Mouse (Mus musculus) liver, postnatal 0 days (tissue): ENCODE data around the gene Prkcq. TPM values are rescaled to one million over a fixed set of nuclear protein-coding genes. Genes with fewer than 3 reads are reported as not detected.

ENCODE experiments used
- ATAC-seq: fragments of 200-750 bp; cut with Nextera tagmentation; 2 replicates; pipeline ENCODE4 v1.8.0; 2017; ENCODE audit warnings: mild to moderate bottlenecking, moderate library complexity
- DNase-seq: peaks from one replicate; pipeline ENCODE4 v3.0.0-alpha.2; 2016
- H3K27ac ChIP-seq: fragments of 300-500 bp; sonication (generic); 2 replicates; pipeline ENCODE4 v1.5.1; 2014; ENCODE audit warnings: antibody characterized with exemption, moderate library complexity, mild to moderate bottlenecking, low read depth
- H3K27me3 ChIP-seq: fragments of 300-500 bp; sonication (generic); 2 replicates; pipeline ENCODE4 v1.6.1; 2014; ENCODE audit warnings: low read length, control low read depth, mixed read lengths; ENCODE audit not compliant: insufficient read depth
- H3K36me3 ChIP-seq: fragments of 300-500 bp; sonication (generic); replicated peaks from 2 replicates; pipeline ENCODE4 v1.6.1; 2014; ENCODE audit warnings: mild to moderate bottlenecking, control low read depth, low read length, moderate library complexity, mixed read lengths; ENCODE audit not compliant: insufficient read depth
- H3K4me1 ChIP-seq: fragments of 300-500 bp; sonication (generic); 2 replicates; pipeline ENCODE4 v1.6.1; 2014; ENCODE audit warnings: antibody characterized with exemption, mild to moderate bottlenecking, control low read depth; ENCODE audit not compliant: insufficient read depth
- H3K4me2 ChIP-seq: fragments of 300-500 bp; sonication (generic); 2 replicates; pipeline ENCODE4 v1.6.1; 2014; ENCODE audit warnings: low read depth, mild to moderate bottlenecking, low read length, moderate library complexity, mixed read lengths
- H3K4me3 ChIP-seq: fragments of 300-500 bp; sonication (generic); 2 replicates; pipeline ENCODE4 v1.5.1; 2014; ENCODE audit warnings: low read depth, low read length
- H3K9ac ChIP-seq: fragments of 300-500 bp; sonication (generic); replicated peaks from 2 replicates; pipeline ENCODE4 v1.6.1; 2014; ENCODE audit warnings: mild to moderate bottlenecking, moderate library complexity
- H3K9me3 ChIP-seq: fragments of 300-500 bp; sonication (generic); 2 replicates; pipeline ENCODE4 v1.6.1; 2016; ENCODE audit warnings: mild to moderate bottlenecking, control low read depth, low read length, mixed read lengths
- CTCF ChIP-seq: sonication (generic); IDR thresholded peaks from 2 replicates; pipeline ENCODE4 v1.5.1; 2016; ENCODE audit warnings: antibody characterized with exemption, low read depth
- EP300 ChIP-seq: IDR thresholded peaks from 2 replicates; pipeline ENCODE4 v1.6.1; 2016; ENCODE audit warnings: antibody characterized with exemption, low read depth, mild to moderate bottlenecking
- WGBS: fragments of 180-500 bp; shearing (Covaris S2); extraction: QIAGEN DNeasy Blood & Tissue Kit; methylation state at CpG from one replicate; pipeline ENCODE4 v1.1.7; 2014; ENCODE audit not compliant: insufficient replicate concordance; 5-methylcytosine and 5-hydroxymethylcytosine counted together
- polyA plus RNA-seq: library from polyadenylated mRNA; unstranded; fragments of >200 nt; fragmentation: Nextera tagmentation; extraction: Ambion mirVana; gene quantifications from 2 replicates; pipeline ENCODE4 v1.2.1, GENCODE M21; 2015

Prkcq gene
- polyA plus RNA-seq, 1 experiment from 2014 or later: 3.1 TPM

GRCm38 (mm10) chr2:11210241-11210916 is 38.5 kb downstream of the Prkcq start:
- H3K36me3 ChIP-seq: no peaks in the 10 kb centered on the region
- H3K4me2 ChIP-seq: no peak overlapping the region
- no peaks in the 10 kb centered on the region for H3K9me3 ChIP-seq
- H3K4me3 ChIP-seq: no peak overlapping the region
- H3K9ac ChIP-seq: no peak overlapping the region
- H3K27me3 ChIP-seq: no peaks in the 10 kb centered on the region
- 54% methylated on average over 8 of the region's 8 CpGs for WGBS
- TF ChIP-seq EP300 (peak; percentile 43; the same call in 1 of the 2 replicates), CTCF (no peak)
- H3K27ac ChIP-seq: no peak overlapping the region
- DNase-seq: no peak
- no peak for ATAC-seq
- H3K4me1 ChIP-seq: 0 out of 2 replicates have a peak, but pooled peaks cover 3% of the 10 kb centered on the region

GRCm38 (mm10) chr2:11211961-11212562 is 40.2 kb downstream of the Prkcq start:
- Histone ChIP-seq H3K4me1 (0 out of 2 replicates have a peak, but pooled peaks cover 3% of the 10 kb centered on the region), H3K27ac (no peak overlapping the region), H3K4me2 (no peak overlapping the region), H3K27me3 (no peaks in the 10 kb centered on the region), H3K9ac (no peak overlapping the region), H3K36me3 (no peaks in the 10 kb centered on the region), H3K4me3 (no peak overlapping the region), H3K9me3 (no peaks in the 10 kb centered on the region)
- TF ChIP-seq EP300: no peak
- TF ChIP-seq CTCF: no peak
- WGBS: 53% methylated on average over 7 of the region's 7 CpGs
- ATAC-seq (no peak), DNase-seq (no peak)

- H3K36me3 ChIP-seq: no peaks in the 10 kb centered on the region
- no peak overlapping the region for H3K27ac ChIP-seq
- 67% methylated on average over 4 of the region's 4 CpGs for WGBS
- no peak for TF ChIP-seq EP300
- no peak for TF ChIP-seq CTCF
- no peak overlapping the region for H3K9ac ChIP-seq
- no peaks in the 10 kb centered on the region for H3K27me3 ChIP-seq
- H3K4me1 ChIP-seq: 0 out of 2 replicates have a peak, but pooled peaks cover 2% of the 10 kb centered on the region
- DNase-seq (no peak), ATAC-seq (no peak)
- no peak overlapping the region for H3K4me3 ChIP-seq
- no peaks in the 10 kb centered on the region for H3K9me3 ChIP-seq
- no peak overlapping the region for H3K4me2 ChIP-seq
Measured at GRCm38 (mm10) chr2:11216421-11216820, 44.5 kb downstream of the Prkcq start.

- Histone ChIP-seq H3K4me3 (no peak overlapping the region), H3K36me3 (no peaks in the 10 kb centered on the region), H3K4me1 (0 out of 2 replicates have a peak, but pooled peaks cover 2% of the 10 kb centered on the region), H3K27ac (no peak overlapping the region), H3K9me3 (no peaks in the 10 kb centered on the region), H3K27me3 (no peaks in the 10 kb centered on the region), H3K9ac (no peak overlapping the region), H3K4me2 (no peak overlapping the region)
- TF ChIP-seq EP300 (no peak), CTCF (no peak)
- no peak for ATAC-seq
- DNase-seq: no peak
- WGBS: 60% methylated on average over 5 of the region's 5 CpGs
Measured at GRCm38 (mm10) chr2:11216847-11217246, 44.9 kb downstream of the Prkcq start.

- Histone ChIP-seq H3K4me3 (no peak overlapping the region), H3K9ac (no peak overlapping the region), H3K4me2 (no peak overlapping the region), H3K27ac (no peak overlapping the region), H3K4me1 (0 out of 2 replicates have a peak, but pooled peaks cover 2% of the 10 kb centered on the region), H3K27me3 (no peaks in the 10 kb centered on the region), H3K36me3 (no peaks in the 10 kb centered on the region), H3K9me3 (no peaks in the 10 kb centered on the region)
- 50% methylated on average over 5 of the region's 5 CpGs for WGBS
- TF ChIP-seq CTCF (no peak), EP300 (peak; percentile 39; the same call in 1 of the 2 replicates)
- ATAC-seq: peak; percentile 67
- DNase-seq: no peak
Measured at GRCm38 (mm10) chr2:11218122-11218521, 46.2 kb downstream of the Prkcq start.

- H3K27ac ChIP-seq: no peak overlapping the region
- ATAC-seq: no peak
- no peaks in the 10 kb centered on the region for H3K36me3 ChIP-seq
- TF ChIP-seq EP300 (no peak), CTCF (no peak)
- WGBS: 92% methylated on average over 2 of the region's 2 CpGs
- no peak overlapping the region for H3K4me3 ChIP-seq
- H3K4me1 ChIP-seq: 0 out of 2 replicates have a peak, but pooled peaks cover 2% of the 10 kb centered on the region
- no peaks in the 10 kb centered on the region for H3K9me3 ChIP-seq
- H3K4me2 ChIP-seq: no peak overlapping the region
- H3K27me3 ChIP-seq: no peaks in the 10 kb centered on the region
- no peak overlapping the region for H3K9ac ChIP-seq
- DNase-seq: no peak
Measured at GRCm38 (mm10) chr2:11219262-11219661, 47.4 kb downstream of the Prkcq start.
